Mouse (Mus musculus) gastrocnemius, adult 8-10 months (tissue): ENCODE measurements at regions not wholly inside any gene's neighbourhood (a gene's known extent, or its start where the extent isn't known, plus 50 kb on each side); places are given as distances from the start of the nearest gene placed in this dataset.

Experiments
- DNase-seq, 2 experiments: peaks; one replicate each; pipeline ENCODE4 v3.0.0; 2022; ENCODE audit warnings: low spot score in 2 of 2

GRCm38 (mm10) chr4:45746451-45746850, 52.4 kb upstream of the Aldh1b1 start:
- no peak for DNase-seq

- DNase-seq: no peak
Observed at GRCm38 (mm10) chr4:45745746-45746145, 53.1 kb upstream of the Aldh1b1 start.

- DNase-seq: no peak
Observed at GRCm38 (mm10) chr4:45744849-45745407, 53.9 kb upstream of the Aldh1b1 start.

GRCm38 (mm10) chr4:45740779-45741365, 58.0 kb upstream of the Aldh1b1 start:
- DNase-seq: no peak

- DNase-seq: no peak
Observed at GRCm38 (mm10) chr4:45740319-45740718, 58.5 kb upstream of the Aldh1b1 start.

GRCm38 (mm10) chr4:45739696-45740095, 59.1 kb upstream of the Aldh1b1 start:
- DNase-seq: no peak

- DNase-seq: no peak
Observed at GRCm38 (mm10) chr4:45739168-45739567, 59.7 kb upstream of the Aldh1b1 start.

GRCm38 (mm10) chr4:45738746-45739145, 60.1 kb upstream of the Aldh1b1 start:
- no peak for DNase-seq

- DNase-seq: no peak
Observed at GRCm38 (mm10) chr4:45736215-45736815, 62.5 kb upstream of the Aldh1b1 start.

GRCm38 (mm10) chr4:45734011-45734410, 64.8 kb upstream of the Aldh1b1 start:
- no peak for DNase-seq

- DNase-seq: no peak
Observed at GRCm38 (mm10) chr4:45730862-45731831, 67.7 kb upstream of the Aldh1b1 start.

GRCm38 (mm10) chr4:45729801-45730200, 69.0 kb upstream of the Aldh1b1 start:
- DNase-seq: no peak

GRCm38 (mm10) chr4:45728825-45729224, 70.0 kb upstream of the Aldh1b1 start:
- DNase-seq: no peak

GRCm38 (mm10) chr4:45727915-45728314, 70.9 kb upstream of the Aldh1b1 start:
- no peak for DNase-seq

GRCm38 (mm10) chr4:45727474-45727873, 71.3 kb upstream of the Aldh1b1 start:
- no peak for DNase-seq

GRCm38 (mm10) chr4:45726783-45727182, 72.0 kb upstream of the Aldh1b1 start:
- DNase-seq: no peak

GRCm38 (mm10) chr4:45725055-45725910, 73.5 kb upstream of the Aldh1b1 start:
- DNase-seq: no peak

- DNase-seq: no peak
Observed at GRCm38 (mm10) chr4:45720352-45720751, 78.5 kb upstream of the Aldh1b1 start.

GRCm38 (mm10) chr4:45719564-45719963, 79.3 kb upstream of the Aldh1b1 start:
- DNase-seq: no peak

- no peak for DNase-seq
Observed at GRCm38 (mm10) chr4:45715878-45716277, 82.9 kb upstream of the Aldh1b1 start.
